Mouse (Mus musculus) cortical plate, adult 2 months (tissue): ENCODE data around the gene Zswim1.

Source experiments
- CTCF ChIP-seq: fragments of 200-500 bp; IDR thresholded peaks from 2 replicates; pipeline ENCODE4 v1.5.1; 2011; ENCODE audit warnings: mild to moderate bottlenecking, control low read depth, low read length; ENCODE audit not compliant: insufficient read depth; ENCODE audit errors: extremely low read depth
- POLR2A ChIP-seq: fragments of 200-500 bp; IDR thresholded peaks from 2 replicates; pipeline ENCODE4 v1.6.1; 2011; ENCODE audit warnings: mild to moderate bottlenecking, low read length, control low read depth; ENCODE audit not compliant: insufficient read depth; ENCODE audit errors: extremely low read depth

DNA sequence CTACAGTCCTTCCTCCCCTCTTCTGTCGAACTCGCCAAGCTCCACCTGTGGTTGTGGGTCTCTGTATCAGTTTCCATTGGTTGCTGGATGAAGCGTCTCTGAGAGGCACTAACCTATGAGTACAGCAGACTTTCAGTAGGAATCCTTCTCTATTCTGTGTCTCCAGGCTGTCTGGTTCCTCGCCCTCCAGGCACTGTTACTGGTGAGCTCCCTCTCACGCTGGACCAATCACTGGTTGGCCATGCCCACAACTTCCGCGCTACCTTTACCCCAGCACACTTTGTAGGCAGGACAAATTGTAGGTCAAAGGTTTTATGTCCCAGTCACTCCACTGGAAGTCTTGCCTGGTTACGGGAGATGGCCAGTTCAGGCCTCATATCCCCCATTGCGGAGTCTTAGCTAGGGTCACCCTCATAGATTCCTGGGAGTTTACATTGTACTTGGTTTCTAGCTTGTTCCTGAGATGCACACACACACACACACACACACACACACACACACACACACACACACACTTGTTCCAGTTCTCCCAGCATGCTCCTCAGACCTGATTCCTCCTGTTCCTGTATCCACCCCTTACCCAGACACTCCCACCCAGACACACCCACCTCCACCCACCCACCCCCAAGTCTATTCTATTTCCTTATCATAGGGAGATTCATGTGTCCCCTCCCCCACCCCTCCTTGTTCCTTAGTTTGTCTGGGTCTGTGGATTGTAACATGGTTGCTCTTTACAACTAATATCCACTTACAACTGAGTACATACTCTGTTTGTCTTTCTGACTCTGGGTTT lies 37.4 kb downstream of the Zswim1 start:
- TF ChIP-seq CTCF, result no peak
- TF ChIP-seq POLR2A, result no peak
